Mouse (Mus musculus) hindbrain, embryonic 11.5 days (tissue): ENCODE measurements around the gene Ube2e1. TPM values are rescaled to one million over a fixed set of nuclear protein-coding genes. Genes with fewer than 3 reads are reported as not detected.

ENCODE experiments used
- ATAC-seq: fragments of 200-750 bp; cut with Nextera tagmentation; 2 replicates; pipeline ENCODE4 v1.8.0; 2017; ENCODE audit warnings: mild to moderate bottlenecking, moderate TSS enrichment, moderate library complexity; ENCODE audit not compliant: low FRiP score
- DNase-seq: peaks from one replicate; pipeline ENCODE4 v3.0.0-alpha.2; 2015; ENCODE audit warnings: low spot score
- H3K27ac ChIP-seq: fragments of 300-500 bp; sonication (generic); 2 replicates; pipeline ENCODE4 v1.5.1; 2014; ENCODE audit warnings: mild to moderate bottlenecking, low read depth, low read length
- H3K27me3 ChIP-seq: fragments of 300-500 bp; sonication (generic); 2 replicates; pipeline ENCODE4 v1.6.1; 2014; ENCODE audit warnings: mild to moderate bottlenecking, low read length, moderate library complexity, mixed read lengths; ENCODE audit not compliant: control insufficient read depth, insufficient read depth
- H3K36me3 ChIP-seq: fragments of 300-500 bp; sonication (generic); 2 replicates; pipeline ENCODE4 v1.6.1; 2014; ENCODE audit warnings: mild to moderate bottlenecking, low read length, moderate library complexity, mixed read lengths; ENCODE audit not compliant: control insufficient read depth, insufficient read depth
- H3K4me1 ChIP-seq: fragments of 300-500 bp; sonication (generic); replicated peaks from 2 replicates; pipeline ENCODE4 v1.6.1; 2014; ENCODE audit warnings: low read length, mixed read lengths; ENCODE audit not compliant: control insufficient read depth, insufficient read depth
- H3K4me2 ChIP-seq: fragments of 300-500 bp; sonication (generic); replicated peaks from 2 replicates; pipeline ENCODE4 v1.6.1; 2014; ENCODE audit warnings: mild to moderate bottlenecking, low read depth, low read length
- H3K4me3 ChIP-seq: fragments of 300-500 bp; sonication (generic); 2 replicates; pipeline ENCODE4 v1.5.1; 2014; ENCODE audit warnings: low read depth, low read length
- H3K9ac ChIP-seq: fragments of 300-500 bp; sonication (generic); 2 replicates; pipeline ENCODE4 v1.6.1; 2014; ENCODE audit warnings: low read depth, low read length
- H3K9me3 ChIP-seq: fragments of 300-500 bp; sonication (generic); 2 replicates; pipeline ENCODE4 v1.6.1; 2016; ENCODE audit warnings: low read length; ENCODE audit not compliant: control insufficient read depth
- WGBS: fragments of 180-500 bp; shearing (Covaris S2); extraction: QIAGEN DNeasy Blood & Tissue Kit; methylation state at CpG from one replicate; pipeline ENCODE4 v1.1.7; 2014; 5-methylcytosine and 5-hydroxymethylcytosine counted together
- polyA plus RNA-seq: library from polyadenylated mRNA; unstranded; fragments of >200 nt; fragmentation: Nextera tagmentation; extraction: Ambion mirVana; gene quantifications from 2 replicates; pipeline ENCODE4 v1.2.1, GENCODE M21; 2014

Gene Ube2e1
- polyA plus RNA-seq, 1 experiment from 2014 or later, result 81.9 TPM

- no peaks in the 10 kb centered on the region for H3K27me3 ChIP-seq
- H3K36me3 ChIP-seq, result no peaks in the 10 kb centered on the region
- no peaks in the 10 kb centered on the region for H3K4me1 ChIP-seq
- H3K4me2 ChIP-seq, result no peak overlapping the region
- ATAC-seq (no peak), DNase-seq (no peak)
- no peak overlapping the region for H3K27ac ChIP-seq
- 69% methylated on average over 5 of the region's 5 CpGs for WGBS
- H3K9ac ChIP-seq, result no peak overlapping the region
- H3K9me3 ChIP-seq, result no peaks in the 10 kb centered on the region
- H3K4me3 ChIP-seq, result no peak overlapping the region
These were observed 97.4 kb downstream of the Ube2e1 start for GRCm38 (mm10) chr14:18233981-18234960.

GRCm38 (mm10) chr14:18233076-18233475 is 98.6 kb downstream of the Ube2e1 start:
- WGBS, result 93% methylated on average over 2 of the region's 2 CpGs
- no peak overlapping the region for H3K4me3 ChIP-seq
- H3K4me2 ChIP-seq, result no peak overlapping the region
- no peak overlapping the region for H3K27ac ChIP-seq
- no peaks in the 10 kb centered on the region for H3K36me3 ChIP-seq
- H3K9me3 ChIP-seq, result no peaks in the 10 kb centered on the region
- ATAC-seq, result no peak
- no peak for DNase-seq
- H3K9ac ChIP-seq, result no peak overlapping the region
- H3K27me3 ChIP-seq, result no peaks in the 10 kb centered on the region
- H3K4me1 ChIP-seq, result no peaks in the 10 kb centered on the region

Other genes starting within 250 kb of the Ube2e1 start
- gene Nr1d2, start 92.7 kb downstream of the Ube2e1 start, polyA plus RNA-seq, result 4.3 and 4.8 TPM in 2 replicates
- 17.0 and 20.2 TPM in 2 replicates for gene Nkiras1, start 60.7 kb downstream of the Ube2e1 start, polyA plus RNA-seq
- gene Rpl15, start 60.5 kb downstream of the Ube2e1 start, polyA plus RNA-seq, result 400 and 415 TPM in 2 replicates